Mouse (Mus musculus): Measurements from ENCODE around the gene Plekhg1. TPM values are rescaled to one million over a fixed set of nuclear protein-coding genes. Genes with fewer than 3 reads are reported as not detected.

Plekhg1 gene
- polyA plus RNA-seq, 1 experiment from 2014 or later: 12.4 TPM

DNA sequence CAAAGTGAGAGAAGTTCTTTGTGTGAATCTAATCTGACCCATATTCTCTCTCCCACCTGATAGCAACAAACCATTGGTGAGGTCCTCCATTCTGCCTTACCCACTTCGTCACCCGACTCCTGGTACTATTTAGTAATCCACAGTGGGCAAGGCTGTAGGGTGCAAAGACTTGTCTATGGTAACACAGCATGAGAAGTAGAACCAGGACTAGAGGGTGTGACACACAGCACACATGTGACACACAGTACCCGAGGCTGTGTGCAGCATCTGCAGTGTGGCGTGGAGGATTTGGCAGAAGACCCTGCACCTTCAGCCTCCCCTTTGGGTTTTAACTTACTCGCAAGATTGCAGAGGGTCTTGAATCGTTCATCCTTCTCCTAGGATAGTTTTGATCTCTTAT, 85.9 kb downstream of the Plekhg1 start:
- no peak for TF ChIP-seq CTCF (IDR thresholded peaks at IDR 0.05; ENCODE audit: low read depth)
- 65% methylated on average over 6 of the region's 6 CpGs for WGBS
- ATAC-seq (ENCODE audit: insufficient read depth): no peak

DNA sequence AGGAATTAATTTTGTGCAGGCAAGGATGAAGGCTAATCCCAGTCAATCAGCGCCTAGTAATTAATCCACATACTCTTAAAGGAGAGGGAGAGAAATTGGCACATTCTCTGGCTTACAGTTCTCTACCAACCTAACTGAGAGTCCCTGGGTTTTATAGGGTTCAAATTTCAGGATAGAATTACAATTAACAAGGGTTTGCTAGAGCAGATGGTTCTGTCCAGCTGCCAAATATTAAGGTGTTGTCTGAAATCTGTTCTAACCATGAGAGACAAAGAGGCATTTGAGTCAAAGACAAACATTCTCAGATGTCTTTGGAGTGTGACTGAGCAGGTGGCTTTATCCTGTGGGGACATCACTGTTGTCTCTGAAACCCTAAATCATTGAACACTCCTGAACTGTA, 87.2 kb downstream of the Plekhg1 start:
- H3K36me3 ChIP-seq (ENCODE audit: insufficient read depth): no peaks in the 10 kb centered on the region
- H3K27me3 ChIP-seq (ENCODE audit: insufficient read depth, low read length): no peaks in the 10 kb centered on the region
- DNase-seq: peak; percentile 17
- H3K9me3 ChIP-seq (ENCODE audit: low read depth, low read length): no peaks in the 10 kb centered on the region
- H3K9ac ChIP-seq: no peak overlapping the region
- no peak overlapping the region for H3K27ac ChIP-seq (ENCODE audit: low read depth)
- peaks cover 14% of the 10 kb centered on the region; the same call in 1 of the 2 replicates for H3K4me1 ChIP-seq (ENCODE audit: insufficient read depth)
- H3K4me2 ChIP-seq: no peak overlapping the region
- no peak for ATAC-seq (ENCODE audit: insufficient read depth)
- WGBS: 64% methylated on average over 1 of the region's 1 CpGs
- no peak overlapping the region for H3K4me3 ChIP-seq (ENCODE audit: low read depth, low read length)
- no peak for TF ChIP-seq CTCF (IDR thresholded peaks at IDR 0.05; ENCODE audit: low read depth)

More for the DNA sequence above, 85.9 kb downstream of the Plekhg1 start:
- DNase-seq: no peak
- Histone ChIP-seq H3K4me3 (ENCODE audit: low read depth, low read length) (no peak overlapping the region), H3K27ac (ENCODE audit: low read depth) (no peak overlapping the region), H3K4me1 (ENCODE audit: insufficient read depth) (peaks cover 7% of the 10 kb centered on the region; the same call in 1 of the 2 replicates), H3K9me3 (ENCODE audit: low read depth, low read length) (no peaks in the 10 kb centered on the region), H3K27me3 (ENCODE audit: insufficient read depth, low read length) (no peaks in the 10 kb centered on the region), H3K36me3 (ENCODE audit: insufficient read depth) (no peaks in the 10 kb centered on the region), H3K4me2 (no peak overlapping the region), H3K9ac (no peak overlapping the region)

DNA sequence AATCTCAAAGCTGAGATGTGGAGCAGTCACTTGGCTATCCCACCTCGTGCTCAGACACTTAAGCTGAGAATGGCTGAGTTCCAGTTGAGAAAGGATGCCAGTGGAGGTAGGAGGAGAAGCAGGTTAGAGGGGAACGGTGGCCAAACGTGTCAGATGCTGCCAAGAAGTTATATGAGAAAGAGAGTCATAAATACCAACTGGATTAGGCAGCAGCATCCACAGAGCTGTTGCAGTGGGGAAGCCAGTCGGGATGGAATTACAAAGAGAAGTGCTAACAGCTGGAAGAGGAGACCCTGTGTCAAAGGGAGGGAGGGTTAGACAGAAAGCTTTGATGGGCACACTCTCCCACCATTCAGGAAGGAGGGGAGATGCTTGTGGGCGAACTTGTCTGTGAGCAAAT, 89.3 kb downstream of the Plekhg1 start:
- Histone ChIP-seq H3K27ac (ENCODE audit: low read depth) (no peak overlapping the region), H3K9ac (no peak overlapping the region), H3K4me3 (ENCODE audit: low read depth, low read length) (no peak overlapping the region), H3K4me2 (no peak overlapping the region), H3K27me3 (ENCODE audit: insufficient read depth, low read length) (no peaks in the 10 kb centered on the region), H3K9me3 (ENCODE audit: low read depth, low read length) (no peaks in the 10 kb centered on the region), H3K4me1 (ENCODE audit: insufficient read depth) (0 out of 2 replicates have a peak, but pooled peaks cover 7% of the 10 kb centered on the region), H3K36me3 (ENCODE audit: insufficient read depth) (no peaks in the 10 kb centered on the region)
- ATAC-seq (ENCODE audit: insufficient read depth) (no peak), DNase-seq (no peak)
- 41% methylated on average over 5 of the region's 5 CpGs for WGBS
- no peak for TF ChIP-seq CTCF (IDR thresholded peaks at IDR 0.05; ENCODE audit: low read depth)

DNA sequence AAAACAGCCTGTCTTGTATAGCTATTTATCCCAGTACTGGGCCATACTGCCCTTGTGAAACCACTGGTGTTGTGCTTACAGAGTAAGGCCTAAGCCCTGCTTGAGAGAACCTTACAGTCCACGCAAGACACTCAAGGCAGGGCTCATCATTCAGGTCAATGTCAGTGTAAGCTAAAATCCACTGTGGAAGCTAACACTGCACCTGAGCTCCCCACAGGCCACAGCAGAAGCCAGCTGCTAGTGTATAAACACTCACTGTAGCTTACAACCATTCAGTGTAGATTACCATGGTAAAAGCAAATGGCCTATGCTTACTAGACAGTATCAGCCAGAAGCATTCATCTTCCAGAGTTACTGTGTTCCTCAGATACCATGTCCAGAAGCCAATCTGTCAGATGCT, 90.5 kb downstream of the Plekhg1 start:
- H3K4me2 ChIP-seq: no peak overlapping the region
- H3K4me3 ChIP-seq (ENCODE audit: low read depth, low read length): no peak overlapping the region
- no peaks in the 10 kb centered on the region for H3K27me3 ChIP-seq (ENCODE audit: insufficient read depth, low read length)
- WGBS: 75% methylated on average over 1 of the region's 1 CpGs
- no peak for ATAC-seq (ENCODE audit: insufficient read depth)
- H3K9ac ChIP-seq: no peak overlapping the region
- H3K9me3 ChIP-seq (ENCODE audit: low read depth, low read length): no peaks in the 10 kb centered on the region
- no peaks in the 10 kb centered on the region for H3K36me3 ChIP-seq (ENCODE audit: insufficient read depth)
- no peak overlapping the region for H3K27ac ChIP-seq (ENCODE audit: low read depth)
- no peak for DNase-seq
- no peak for TF ChIP-seq CTCF (IDR thresholded peaks at IDR 0.05; ENCODE audit: low read depth)
- H3K4me1 ChIP-seq (ENCODE audit: insufficient read depth): 0 out of 2 replicates have a peak, but pooled peaks cover 7% of the 10 kb centered on the region

DNA sequence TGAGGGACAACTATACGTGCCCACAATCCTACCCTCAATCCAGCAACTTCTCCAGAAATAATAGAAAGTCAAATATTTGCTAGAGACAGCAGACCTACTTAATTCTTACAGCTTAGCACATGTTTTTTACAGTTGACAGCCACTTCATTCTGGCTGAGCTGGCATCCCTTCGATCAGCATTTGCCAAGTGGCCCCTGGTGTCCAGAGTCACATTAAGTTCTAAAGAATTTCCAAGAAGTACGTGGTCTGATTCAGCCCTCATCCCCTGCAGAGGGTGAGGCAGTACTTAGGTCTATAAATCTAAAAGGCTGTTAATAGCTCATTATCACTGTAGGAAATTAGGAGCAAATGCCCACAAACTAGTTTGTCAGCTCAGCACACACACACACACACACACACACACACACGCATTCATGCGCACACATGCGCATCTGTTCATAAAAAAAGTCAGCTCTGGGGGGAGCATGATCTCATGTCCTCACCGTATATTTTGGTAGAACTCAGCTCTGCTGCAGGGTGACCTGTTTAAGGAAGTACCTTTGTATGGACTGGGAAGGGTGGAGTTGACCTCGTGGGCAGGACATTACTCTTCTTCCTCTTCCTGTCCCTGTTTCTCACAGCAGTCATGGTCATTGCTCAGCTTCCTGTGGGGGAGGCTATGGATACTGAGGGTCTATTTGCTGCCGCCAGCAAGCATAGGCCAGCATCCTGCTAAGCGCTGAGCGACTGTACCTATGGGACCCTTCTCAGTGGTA, 91.6 kb downstream of the Plekhg1 start:
- H3K9me3 ChIP-seq (ENCODE audit: low read depth, low read length): no peaks in the 10 kb centered on the region
- H3K4me2 ChIP-seq: no peak overlapping the region
- DNase-seq (peak; percentile 54), ATAC-seq (ENCODE audit: insufficient read depth) (peak; percentile 62)
- no peak for TF ChIP-seq CTCF (IDR thresholded peaks at IDR 0.05; ENCODE audit: low read depth)
- no peaks in the 10 kb centered on the region for H3K27me3 ChIP-seq (ENCODE audit: insufficient read depth, low read length)
- no peak overlapping the region for H3K4me3 ChIP-seq (ENCODE audit: low read depth, low read length)
- WGBS: 67% methylated on average over 11 of the region's 11 CpGs
- H3K36me3 ChIP-seq (ENCODE audit: insufficient read depth): no peaks in the 10 kb centered on the region
- H3K9ac ChIP-seq: no peak overlapping the region
- H3K27ac ChIP-seq (ENCODE audit: low read depth): peak overlapping the region; percentile 22; the same call in 1 of the 2 replicates
- 0 out of 2 replicates have a peak, but pooled peaks cover 7% of the 10 kb centered on the region for H3K4me1 ChIP-seq (ENCODE audit: insufficient read depth)

DNA sequence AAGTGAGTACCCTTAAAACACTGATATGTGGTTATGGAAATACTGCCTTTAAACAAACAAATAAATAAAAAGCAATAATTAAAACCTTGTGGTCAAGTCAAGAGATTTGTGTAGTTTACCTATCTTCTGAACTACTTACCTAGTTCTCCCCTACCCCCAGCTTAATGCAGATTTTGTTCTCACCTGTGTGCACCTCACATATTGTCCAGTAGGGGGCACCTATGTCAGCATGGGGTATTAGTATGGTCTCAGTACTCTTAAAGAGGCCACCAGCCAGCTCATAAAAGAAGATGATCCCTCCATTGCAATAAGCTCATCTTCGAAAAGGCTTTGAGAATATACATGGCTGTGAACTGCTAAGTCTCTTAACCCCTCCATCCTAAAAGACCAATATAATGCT, 93.9 kb downstream of the Plekhg1 start:
- ATAC-seq (ENCODE audit: insufficient read depth) (no peak), DNase-seq (no peak)
- Histone ChIP-seq H3K27ac (ENCODE audit: low read depth) (no peak overlapping the region), H3K4me3 (ENCODE audit: low read depth, low read length) (no peak overlapping the region), H3K9me3 (ENCODE audit: low read depth, low read length) (no peaks in the 10 kb centered on the region), H3K27me3 (ENCODE audit: insufficient read depth, low read length) (no peaks in the 10 kb centered on the region), H3K4me2 (no peak overlapping the region), H3K4me1 (ENCODE audit: insufficient read depth) (0 out of 2 replicates have a peak, but pooled peaks cover 7% of the 10 kb centered on the region), H3K9ac (no peak overlapping the region), H3K36me3 (ENCODE audit: insufficient read depth) (no peaks in the 10 kb centered on the region)
- WGBS: 100% methylated on average over 1 of the region's 1 CpGs
- TF ChIP-seq CTCF (IDR thresholded peaks at IDR 0.05; ENCODE audit: low read depth): no peak

DNA sequence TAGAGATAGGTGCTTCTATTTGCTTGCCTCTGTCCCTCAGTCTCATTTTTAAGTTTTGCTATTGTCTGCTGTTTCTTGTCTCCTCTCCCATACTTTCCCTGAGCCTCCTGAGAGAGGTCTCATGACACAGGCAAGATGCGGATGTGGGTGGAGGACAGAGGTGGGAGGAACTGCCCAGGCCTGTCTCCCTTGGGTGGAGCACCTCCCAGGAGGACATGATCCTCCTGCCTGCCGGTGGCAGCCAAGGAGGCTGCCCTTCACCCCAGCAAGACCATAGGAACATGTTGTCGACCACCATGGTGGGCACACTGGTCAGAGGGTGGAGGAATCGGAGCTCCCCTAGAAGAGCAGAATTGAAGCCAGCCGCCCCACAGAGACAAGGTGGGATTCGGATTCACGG, 94.5 kb downstream of the Plekhg1 start:
- DNase-seq (no peak), ATAC-seq (ENCODE audit: insufficient read depth) (no peak)
- Histone ChIP-seq H3K4me2 (no peak overlapping the region), H3K9ac (no peak overlapping the region), H3K4me3 (ENCODE audit: low read depth, low read length) (no peak overlapping the region), H3K4me1 (ENCODE audit: insufficient read depth) (0 out of 2 replicates have a peak, but pooled peaks cover 7% of the 10 kb centered on the region), H3K27ac (ENCODE audit: low read depth) (no peak overlapping the region), H3K36me3 (ENCODE audit: insufficient read depth) (no peaks in the 10 kb centered on the region), H3K9me3 (ENCODE audit: low read depth, low read length) (no peaks in the 10 kb centered on the region), H3K27me3 (ENCODE audit: insufficient read depth, low read length) (no peaks in the 10 kb centered on the region)
- no peak for TF ChIP-seq CTCF (IDR thresholded peaks at IDR 0.05; ENCODE audit: low read depth)
- WGBS: 89% methylated on average over 7 of the region's 7 CpGs

Data from lung, embryonic 14.5 days (tissue).